Mouse (Mus musculus): ENCODE data around the gene Ilf3.

DNA sequence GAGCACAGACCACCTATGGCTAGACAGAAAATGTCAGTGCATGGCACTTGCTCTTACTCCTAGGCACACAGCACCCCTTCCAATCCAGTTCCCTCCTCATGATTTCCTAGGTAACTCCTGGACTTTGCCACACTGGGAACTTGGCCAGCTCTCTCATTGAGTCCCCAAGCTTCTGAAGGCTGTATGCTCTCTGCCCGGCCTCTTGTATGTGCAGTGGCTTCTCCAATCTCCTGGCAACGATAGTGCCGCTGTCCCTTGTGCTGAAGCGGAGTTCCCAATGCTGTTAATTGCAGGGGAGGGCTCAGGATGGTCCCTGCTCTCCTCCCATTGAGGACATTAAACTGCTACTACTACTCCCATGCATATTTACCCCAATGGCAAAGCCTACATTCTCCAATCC, 40.3 kb downstream of the Ilf3 start:
- TF ChIP-seq POLR2A (IDR thresholded peaks at IDR 0.05; ENCODE audit: low read depth, low read length) (no peak), CTCF (conservative IDR thresholded peaks at IDR 0.05; ENCODE audit: insufficient read depth, insufficient read length, low read depth, low read length) (no peak)

Data from kidney, adult 2 months (tissue).